Mouse (Mus musculus) left cerebral cortex, adult 8-10 months (tissue): ENCODE data around the gene Prkd1. TPM values are rescaled to one million over a fixed set of nuclear protein-coding genes. Genes with fewer than 3 reads are reported as not detected.

Experiments
- DNase-seq, 2 experiments: peaks; one replicate each; pipeline ENCODE4 v3.0.0; 2022; ENCODE audit warnings: low spot score in 2 of 2
- total RNA-seq, 4 experiments: library from RNA; stranded (reverse); gene quantifications; 2 replicates each; pipeline ENCODE4 v1.2.4; 2022

The Prkd1 gene
- total RNA-seq, 4 experiments from 2014 or later = 8.4 to 11.3 (median 9.9) TPM

- DNase-seq = no peak
Observed at GRCm38 (mm10) chr12:50560536-50560935, 88.4 kb downstream of the Prkd1 start.

- DNase-seq = no peak
Observed at GRCm38 (mm10) chr12:50558231-50558630, 90.7 kb downstream of the Prkd1 start.

GRCm38 (mm10) chr12:50554214-50554613 is 94.7 kb downstream of the Prkd1 start:
- DNase-seq = no peak

- DNase-seq = peak; percentile 41 to 57
Observed at GRCm38 (mm10) chr12:50549860-50550555, 98.9 kb downstream of the Prkd1 start.

- no peak for DNase-seq
Observed at GRCm38 (mm10) chr12:50546394-50546793, 102.5 kb downstream of the Prkd1 start.

- no peak for DNase-seq
Observed at GRCm38 (mm10) chr12:50545610-50545919, 103.3 kb downstream of the Prkd1 start.

- DNase-seq = no peak
Observed at GRCm38 (mm10) chr12:50544855-50545609, 103.9 kb downstream of the Prkd1 start.

GRCm38 (mm10) chr12:50540793-50541192 is 108.1 kb downstream of the Prkd1 start:
- no peak for DNase-seq

GRCm38 (mm10) chr12:50538296-50538965 is 110.5 kb downstream of the Prkd1 start:
- peak in 1 of 2 experiments; percentile 64 for DNase-seq

GRCm38 (mm10) chr12:50537761-50538160 is 111.1 kb downstream of the Prkd1 start:
- no peak for DNase-seq

- DNase-seq = no peak
Observed at GRCm38 (mm10) chr12:50537006-50537405, 111.9 kb downstream of the Prkd1 start.

- DNase-seq = no peak
Observed at GRCm38 (mm10) chr12:50528633-50529032, 120.3 kb downstream of the Prkd1 start.

- no peak for DNase-seq
Observed at GRCm38 (mm10) chr12:50524061-50524460, 124.8 kb downstream of the Prkd1 start.

GRCm38 (mm10) chr12:50514526-50514925 is 134.4 kb downstream of the Prkd1 start:
- no peak for DNase-seq

- DNase-seq = no peak
Observed at GRCm38 (mm10) chr12:50511486-50512225, 137.2 kb downstream of the Prkd1 start.

- DNase-seq = no peak
Observed at GRCm38 (mm10) chr12:50508762-50509161, 140.1 kb downstream of the Prkd1 start.

GRCm38 (mm10) chr12:50499796-50500504 is 148.9 kb downstream of the Prkd1 start:
- no peak for DNase-seq

GRCm38 (mm10) chr12:50496006-50496405 is 152.9 kb downstream of the Prkd1 start:
- no peak for DNase-seq

- no peak for DNase-seq
Observed at GRCm38 (mm10) chr12:50479784-50480183, 169.1 kb downstream of the Prkd1 start.

- no peak for DNase-seq
Observed at GRCm38 (mm10) chr12:50457151-50457550, 191.7 kb downstream of the Prkd1 start.

- peak in 1 of 2 experiments; percentile 55 for DNase-seq
Observed at GRCm38 (mm10) chr12:50451761-50452160, 197.1 kb downstream of the Prkd1 start.
